Mouse (Mus musculus): ENCODE measurements at regions not wholly inside any gene's neighbourhood (a gene's known extent, or its start where the extent isn't known, plus 50 kb on each side); places are given as distances from the start of the nearest gene placed in this dataset.

DNA sequence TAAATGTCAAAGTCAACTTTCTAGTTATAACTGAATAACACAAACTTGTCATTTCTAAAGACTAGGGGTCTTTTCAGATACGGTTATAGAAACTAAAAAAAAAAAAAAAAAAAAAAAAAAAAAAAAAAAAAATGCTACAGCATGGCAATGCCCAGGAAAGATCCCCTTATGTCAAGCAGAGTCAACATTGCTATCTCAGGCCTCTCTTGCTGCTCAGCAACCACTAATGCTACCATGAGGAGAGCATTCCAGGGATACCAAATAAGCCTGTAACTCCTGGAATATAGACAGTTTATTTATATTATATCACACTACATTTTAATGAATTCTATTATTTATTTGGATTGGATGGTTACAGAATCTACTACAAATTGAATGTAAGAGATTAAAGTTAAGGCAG is 248.8 kb downstream of the Pla2g4a start:
- ATAC-seq (ENCODE audit: insufficient number of reproducible peaks, low FRiP score, low TSS enrichment, low read depth) (no peak), DNase-seq (ENCODE audit: low spot score) (no peak)
- no peaks in the 10 kb centered on the region for H3K36me3 ChIP-seq (ENCODE audit: control insufficient read depth, insufficient read depth, low read length)
- H3K9me3 ChIP-seq (ENCODE audit: control insufficient read depth, low read length) = no peaks in the 10 kb centered on the region
- H3K4me1 ChIP-seq (ENCODE audit: control insufficient read depth, insufficient read depth, low read length) = no peaks in the 10 kb centered on the region
- no peak overlapping the region for H3K4me2 ChIP-seq (ENCODE audit: low read depth, severe bottlenecking)
- no peaks in the 10 kb centered on the region for H3K27me3 ChIP-seq (ENCODE audit: control insufficient read depth, insufficient read depth, low read length)
- H3K27ac ChIP-seq (replicated peaks; ENCODE audit: low read depth, low read length) = no peak overlapping the region
- H3K4me3 ChIP-seq (ENCODE audit: low read depth, low read length) = no peak overlapping the region
- H3K9ac ChIP-seq (ENCODE audit: low read length) = no peak overlapping the region
- WGBS = 97% methylated on average over 1 of the region's 1 CpGs

DNA sequence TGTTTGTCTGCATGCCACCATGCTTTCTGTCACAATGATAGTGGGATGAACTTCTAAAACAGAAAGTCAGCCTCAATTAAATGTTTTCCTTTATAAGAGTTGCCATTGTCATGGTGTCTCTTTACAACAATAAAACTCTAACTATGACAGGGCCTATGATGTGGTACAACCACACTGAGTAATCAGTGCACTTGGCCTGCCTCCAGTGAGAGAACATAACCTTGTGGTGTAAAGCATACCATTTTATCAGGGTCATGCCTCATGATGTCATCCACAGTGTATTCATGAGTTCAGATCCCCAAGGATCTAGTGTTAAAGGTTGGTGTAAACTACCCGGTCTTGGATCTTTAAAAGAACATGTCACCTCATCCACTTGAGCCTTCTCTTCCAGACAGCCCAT is 255.9 kb downstream of the Pla2g4a start:
- Histone ChIP-seq H3K4me1 (ENCODE audit: control insufficient read depth, insufficient read depth, low read length) (no peaks in the 10 kb centered on the region), H3K36me3 (ENCODE audit: control insufficient read depth, insufficient read depth, low read length) (no peaks in the 10 kb centered on the region), H3K27me3 (ENCODE audit: control insufficient read depth, insufficient read depth, low read length) (no peaks in the 10 kb centered on the region), H3K27ac (replicated peaks; ENCODE audit: low read depth, low read length) (no peak overlapping the region), H3K4me2 (ENCODE audit: low read depth, severe bottlenecking) (no peak overlapping the region), H3K9me3 (ENCODE audit: control insufficient read depth, low read length) (no peaks in the 10 kb centered on the region), H3K9ac (ENCODE audit: low read length) (no peak overlapping the region), H3K4me3 (ENCODE audit: low read depth, low read length) (no peak overlapping the region)
- no peak for DNase-seq (ENCODE audit: low spot score)
- ATAC-seq (ENCODE audit: insufficient number of reproducible peaks, low FRiP score, low TSS enrichment, low read depth) = no peak
- 86% methylated on average over 1 of the region's 1 CpGs for WGBS

DNA sequence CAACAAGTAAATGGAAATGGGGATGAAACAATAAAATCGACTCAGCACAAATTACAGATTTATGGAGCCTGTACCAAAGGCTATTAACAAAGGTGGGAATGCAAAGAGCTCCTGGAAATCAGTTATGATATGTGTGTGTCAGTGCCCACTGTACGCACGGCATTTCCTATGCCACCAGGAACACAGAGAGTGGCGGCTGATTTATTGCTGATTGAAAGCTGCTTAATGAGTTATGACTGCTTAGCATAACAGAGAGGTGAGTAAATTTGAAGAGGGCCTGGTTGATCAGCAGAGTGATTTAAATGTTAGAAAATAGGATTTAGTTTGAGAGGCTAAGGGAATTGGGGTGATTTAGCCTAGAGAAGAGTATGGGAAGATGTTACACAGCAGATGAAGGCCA is 261.7 kb downstream of the Pla2g4a start:
- H3K9ac ChIP-seq (ENCODE audit: low read length) = no peak overlapping the region
- H3K4me2 ChIP-seq (ENCODE audit: low read depth, severe bottlenecking) = no peak overlapping the region
- H3K9me3 ChIP-seq (ENCODE audit: control insufficient read depth, low read length) = no peaks in the 10 kb centered on the region
- DNase-seq (ENCODE audit: low spot score) = no peak
- no peak overlapping the region for H3K4me3 ChIP-seq (ENCODE audit: low read depth, low read length)
- WGBS = 88% methylated on average over 4 of the region's 4 CpGs
- H3K4me1 ChIP-seq (ENCODE audit: control insufficient read depth, insufficient read depth, low read length) = no peaks in the 10 kb centered on the region
- no peaks in the 10 kb centered on the region for H3K27me3 ChIP-seq (ENCODE audit: control insufficient read depth, insufficient read depth, low read length)
- H3K27ac ChIP-seq (replicated peaks; ENCODE audit: low read depth, low read length) = no peak overlapping the region
- H3K36me3 ChIP-seq (ENCODE audit: control insufficient read depth, insufficient read depth, low read length) = no peaks in the 10 kb centered on the region
- no peak for ATAC-seq (ENCODE audit: insufficient number of reproducible peaks, low FRiP score, low TSS enrichment, low read depth)

DNA sequence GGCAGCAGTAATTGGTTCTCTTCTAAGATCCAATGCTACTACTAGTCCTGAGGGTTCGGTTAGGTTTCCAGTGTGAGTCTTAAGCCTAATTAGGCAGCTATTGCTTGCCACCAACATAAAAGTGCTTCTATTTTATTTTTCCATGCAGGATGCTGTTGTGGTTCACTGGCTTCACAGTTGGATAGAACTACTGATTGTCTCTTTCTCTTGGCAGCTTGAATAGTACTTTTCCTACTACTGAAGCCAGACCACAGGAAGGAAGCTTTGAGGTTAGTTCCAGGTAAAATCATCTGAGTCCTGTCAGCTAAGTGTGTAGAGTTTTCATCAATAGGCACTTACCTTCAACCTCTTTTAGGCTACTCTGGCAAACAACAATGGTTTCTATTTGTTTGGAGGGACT is 286.9 kb downstream of the Pla2g4a start:
- Histone ChIP-seq H3K4me3 (ENCODE audit: low read depth, low read length) (no peak overlapping the region), H3K4me1 (ENCODE audit: control insufficient read depth, insufficient read depth, low read length) (no peaks in the 10 kb centered on the region), H3K9me3 (ENCODE audit: control insufficient read depth, low read length) (no peaks in the 10 kb centered on the region), H3K36me3 (ENCODE audit: control insufficient read depth, insufficient read depth, low read length) (no peaks in the 10 kb centered on the region), H3K4me2 (ENCODE audit: low read depth, severe bottlenecking) (no peak overlapping the region), H3K27me3 (ENCODE audit: control insufficient read depth, insufficient read depth, low read length) (no peaks in the 10 kb centered on the region), H3K9ac (ENCODE audit: low read length) (no peak overlapping the region), H3K27ac (replicated peaks; ENCODE audit: low read depth, low read length) (no peak overlapping the region)
- 87% methylated on average over 1 of the region's 1 CpGs for WGBS
- DNase-seq (ENCODE audit: low spot score) = no peak
- no peak for ATAC-seq (ENCODE audit: insufficient number of reproducible peaks, low FRiP score, low TSS enrichment, low read depth)

DNA sequence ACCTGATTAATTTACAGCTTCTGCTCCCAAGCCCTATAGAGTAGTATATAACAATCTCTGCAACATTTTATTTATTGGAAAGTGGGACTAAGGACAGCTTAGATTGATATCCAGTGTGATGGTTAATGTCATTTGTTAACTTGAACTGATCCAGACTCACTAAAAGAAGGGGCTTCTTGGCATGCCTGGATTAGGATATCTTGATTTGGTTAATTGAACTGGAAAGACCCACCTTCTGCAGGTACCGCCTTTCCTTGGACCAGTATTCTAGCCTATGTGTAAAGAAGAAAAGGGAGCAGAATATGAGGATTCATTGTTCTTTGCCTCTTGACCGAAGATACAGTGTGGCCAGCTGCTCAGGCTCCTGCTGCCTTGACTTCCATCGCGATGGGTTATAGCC is 288.5 kb downstream of the Pla2g4a start:
- no peaks in the 10 kb centered on the region for H3K27me3 ChIP-seq (ENCODE audit: control insufficient read depth, insufficient read depth, low read length)
- 87% methylated on average over 4 of the region's 4 CpGs for WGBS
- H3K36me3 ChIP-seq (ENCODE audit: control insufficient read depth, insufficient read depth, low read length) = no peaks in the 10 kb centered on the region
- DNase-seq (ENCODE audit: low spot score) (no peak), ATAC-seq (ENCODE audit: insufficient number of reproducible peaks, low FRiP score, low TSS enrichment, low read depth) (no peak)
- no peaks in the 10 kb centered on the region for H3K9me3 ChIP-seq (ENCODE audit: control insufficient read depth, low read length)
- H3K9ac ChIP-seq (ENCODE audit: low read length) = no peak overlapping the region
- no peak overlapping the region for H3K4me3 ChIP-seq (ENCODE audit: low read depth, low read length)
- H3K27ac ChIP-seq (replicated peaks; ENCODE audit: low read depth, low read length) = no peak overlapping the region
- no peaks in the 10 kb centered on the region for H3K4me1 ChIP-seq (ENCODE audit: control insufficient read depth, insufficient read depth, low read length)
- H3K4me2 ChIP-seq (ENCODE audit: low read depth, severe bottlenecking) = no peak overlapping the region

DNA sequence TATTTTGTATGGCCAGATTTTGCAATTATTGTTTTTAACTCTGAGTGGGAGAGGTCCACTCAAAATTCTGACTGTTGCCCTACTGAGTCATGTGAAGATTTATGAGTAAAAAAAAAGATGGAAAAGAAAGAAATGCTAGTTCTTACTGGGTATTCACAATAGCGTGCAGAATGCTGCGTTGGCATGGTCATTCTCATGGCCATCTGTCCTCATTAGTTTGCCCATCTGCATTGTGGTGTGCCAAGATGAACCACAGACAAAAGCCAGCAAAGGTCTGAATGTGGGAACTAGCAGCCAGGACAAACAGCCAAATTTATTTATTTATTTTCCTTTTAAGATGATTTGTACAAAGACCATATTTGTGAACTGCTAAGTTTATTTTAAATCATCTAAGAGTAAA is 289.0 kb downstream of the Pla2g4a start:
- Histone ChIP-seq H3K4me3 (ENCODE audit: low read depth, low read length) (no peak overlapping the region), H3K4me1 (ENCODE audit: control insufficient read depth, insufficient read depth, low read length) (no peaks in the 10 kb centered on the region), H3K9ac (ENCODE audit: low read length) (no peak overlapping the region), H3K9me3 (ENCODE audit: control insufficient read depth, low read length) (no peaks in the 10 kb centered on the region), H3K4me2 (ENCODE audit: low read depth, severe bottlenecking) (no peak overlapping the region), H3K36me3 (ENCODE audit: control insufficient read depth, insufficient read depth, low read length) (no peaks in the 10 kb centered on the region), H3K27me3 (ENCODE audit: control insufficient read depth, insufficient read depth, low read length) (no peaks in the 10 kb centered on the region), H3K27ac (replicated peaks; ENCODE audit: low read depth, low read length) (no peak overlapping the region)
- ATAC-seq (ENCODE audit: insufficient number of reproducible peaks, low FRiP score, low TSS enrichment, low read depth) (no peak), DNase-seq (ENCODE audit: low spot score) (no peak)
- 87% methylated on average over 2 of the region's 2 CpGs for WGBS

DNA sequence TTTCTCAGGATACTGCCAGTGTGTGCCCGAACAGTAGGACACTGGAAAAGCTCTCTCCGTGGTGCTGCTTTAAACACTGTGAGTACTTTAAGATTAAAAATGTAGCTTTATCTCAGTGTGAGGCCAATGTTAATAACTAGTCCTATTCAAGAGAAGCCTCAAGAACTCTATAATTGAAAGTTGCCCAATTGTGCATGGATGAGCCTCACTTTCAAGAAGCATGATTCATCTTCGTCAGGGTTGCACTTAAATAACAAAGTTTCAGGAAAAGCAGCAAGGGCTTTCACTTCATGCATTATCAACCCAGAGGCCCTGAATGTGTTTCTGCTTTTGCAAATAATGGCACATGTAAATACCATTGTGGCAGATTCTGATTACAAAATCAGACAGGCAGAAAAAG is 290.0 kb downstream of the Pla2g4a start:
- H3K9ac ChIP-seq (ENCODE audit: low read length) = no peak overlapping the region
- no peak overlapping the region for H3K27ac ChIP-seq (replicated peaks; ENCODE audit: low read depth, low read length)
- no peak for DNase-seq (ENCODE audit: low spot score)
- H3K4me1 ChIP-seq (ENCODE audit: control insufficient read depth, insufficient read depth, low read length) = no peaks in the 10 kb centered on the region
- ATAC-seq (ENCODE audit: insufficient number of reproducible peaks, low FRiP score, low TSS enrichment, low read depth) = no peak
- no peaks in the 10 kb centered on the region for H3K27me3 ChIP-seq (ENCODE audit: control insufficient read depth, insufficient read depth, low read length)
- H3K9me3 ChIP-seq (ENCODE audit: control insufficient read depth, low read length) = no peaks in the 10 kb centered on the region
- 77% methylated on average over 3 of the region's 3 CpGs for WGBS
- no peaks in the 10 kb centered on the region for H3K36me3 ChIP-seq (ENCODE audit: control insufficient read depth, insufficient read depth, low read length)
- H3K4me3 ChIP-seq (ENCODE audit: low read depth, low read length) = no peak overlapping the region
- H3K4me2 ChIP-seq (ENCODE audit: low read depth, severe bottlenecking) = no peak overlapping the region

Data from limb, embryonic 11.5 days (tissue).